Mouse (Mus musculus) stomach, postnatal 0 days (tissue): ENCODE measurements at regions not wholly inside any gene's neighbourhood (a gene's known extent, or its start where the extent isn't known, plus 50 kb on each side); places are given as distances from the start of the nearest gene placed in this dataset.

Source experiments
- CTCF ChIP-seq: IDR thresholded peaks from 2 replicates; pipeline ENCODE4 v1.5.1; 2016; ENCODE audit warnings: antibody characterized with exemption, low read depth, mild to moderate bottlenecking, moderate library complexity
- EP300 ChIP-seq: optimal IDR thresholded peaks from 2 replicates; pipeline ENCODE3; 2016; ENCODE audit warnings: antibody characterized with exemption

DNA sequence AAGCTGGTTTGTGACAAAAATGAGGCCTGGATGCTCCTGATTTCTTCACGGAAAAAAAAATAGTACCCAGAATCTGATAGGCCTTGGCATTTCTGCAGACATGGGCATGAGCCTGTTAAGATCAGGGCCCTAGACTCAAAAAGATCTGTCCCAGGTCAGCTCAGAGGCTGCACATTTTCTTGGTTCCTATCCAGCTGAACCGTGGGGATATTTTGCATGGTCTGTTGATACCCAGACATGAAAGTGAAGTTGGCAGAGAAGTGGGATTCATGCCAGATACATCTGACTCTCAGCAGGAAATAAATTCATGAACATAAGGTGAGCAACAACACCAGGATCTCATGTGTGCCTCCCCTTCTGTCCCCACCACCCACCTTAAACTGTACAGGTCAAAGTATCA lies 91.8 kb upstream of the Neo1 start:
- no peak for TF ChIP-seq CTCF
- no peak for TF ChIP-seq EP300
